In genomic region chr11:106669873-106670173, GRCm38 (mm10) we compare ENCODE assay signal across 9 mouse cellular contexts. TPM values are rescaled to one million over a fixed set of nuclear protein-coding genes. Genes with fewer than 3 reads are reported as not detected.
DNase-seq lines count a peak whose midpoint lies in the region; ATAC-seq and TF ChIP-seq lines count a peak whose summit lies in the region.
"Had no signal": no experiment of that assay in that cellular context is flagged by ENCODE, and none has a peak within 500 bp of the region (broad histone marks: within the 10 kb centered on the region; RNA-seq: fewer than 3 reads in every experiment).

No protein-coding gene starts in this region.

- no peaks in the 10 kb centered on the region for H3K36me3 ChIP-seq in limb, embryonic 12.5 days
- no peaks in the 10 kb centered on the region for H3K36me3 ChIP-seq in limb, embryonic 10.5 days
- H3K36me3 ChIP-seq in lung, embryonic 14.5 days (ENCODE audit: insufficient read depth): no peaks in the 10 kb centered on the region
- H3K36me3 ChIP-seq: stomach, embryonic 15.5 days had no signal

- H3K27me3 ChIP-seq in limb, embryonic 12.5 days: no peaks in the 10 kb centered on the region
- no peaks in the 10 kb centered on the region for H3K27me3 ChIP-seq in limb, embryonic 10.5 days (ENCODE audit: low read depth, poor library complexity, severe bottlenecking)
- no peaks in the 10 kb centered on the region for H3K27me3 ChIP-seq in lung, embryonic 14.5 days (ENCODE audit: insufficient read depth, low read length)
- H3K27me3 ChIP-seq: stomach, embryonic 15.5 days had no signal

- no peak for DNase-seq in limb, embryonic 10.5 days (ENCODE audit: low spot score)
- peak; percentile 20 for DNase-seq in lung, embryonic 14.5 days
- DNase-seq in thymus, postnatal 14 days: peak; percentile 79
- DNase-seq in layer of hippocampus, postnatal 10 days (ENCODE audit: low spot score in 2 of 2): no peak
- no peak for DNase-seq in Muller cell, postnatal 12 days (ENCODE audit: inconsistent ontology term)
- no peak for DNase-seq in left cerebral cortex, adult 2 months (ENCODE audit: extremely low spot score in 1 of 2, low spot score in 2 of 2)

- no peaks in the 10 kb centered on the region for H3K9me3 ChIP-seq in limb, embryonic 12.5 days
- H3K9me3 ChIP-seq in limb, embryonic 10.5 days (replicated peaks): no peaks in the 10 kb centered on the region
- H3K9me3 ChIP-seq in lung, embryonic 14.5 days (ENCODE audit: low read depth, low read length): no peaks in the 10 kb centered on the region
- H3K9me3 ChIP-seq: stomach, embryonic 15.5 days had no signal

- H3K9ac ChIP-seq in limb, embryonic 12.5 days (replicated peaks): 0 out of 2 replicates have a peak overlapping the region, but pooled peaks have one; percentile 18
- H3K9ac ChIP-seq in lung, embryonic 14.5 days: no peak overlapping the region
- H3K9ac ChIP-seq: stomach, embryonic 15.5 days had no signal

- H3K4me3 ChIP-seq in limb, embryonic 12.5 days (replicated peaks): no peak overlapping the region
- no peak overlapping the region for H3K4me3 ChIP-seq in limb, embryonic 10.5 days
- no peak overlapping the region for H3K4me3 ChIP-seq in lung, embryonic 14.5 days (ENCODE audit: low read depth, low read length)
- H3K4me3 ChIP-seq in left cerebral cortex, adult 2 months: no peak overlapping the region
- H3K4me3 ChIP-seq: stomach, embryonic 15.5 days had no signal

- WGBS in limb, embryonic 12.5 days: 20% methylated on average over 8 of the region's 9 CpGs
- WGBS in limb, embryonic 10.5 days: 18% methylated on average over 8 of the region's 9 CpGs
- 26% methylated on average over 9 of the region's 9 CpGs for WGBS in lung, embryonic 14.5 days

- intact Hi-C loops in left cerebral cortex, adult 2 months (cut with DNase I): no loop called here

- no peak for ATAC-seq in limb, embryonic 12.5 days (ENCODE audit: insufficient number of reproducible peaks, insufficient read depth, low FRiP score, low TSS enrichment, low read depth)
- peak; percentile 57 for ATAC-seq in common myeloid progenitor, adult 5-6 weeks (replicated peaks; ENCODE audit: low read depth, poor library complexity, severe bottlenecking)
- no peak for ATAC-seq in lung, embryonic 14.5 days (ENCODE audit: insufficient read depth)

- no peak overlapping the region for H3K4me2 ChIP-seq in limb, embryonic 12.5 days
- H3K4me2 ChIP-seq in lung, embryonic 14.5 days: no peak overlapping the region
- H3K4me2 ChIP-seq: stomach, embryonic 15.5 days had no signal

- TF ChIP-seq CTCF in lung, embryonic 14.5 days (IDR thresholded peaks at IDR 0.05; ENCODE audit: low read depth): no peak
- no peak for TF ChIP-seq CTCF in left cerebral cortex, adult 2 months (IDR thresholded peaks at IDR 0.05)

- no peak overlapping the region for H3K27ac ChIP-seq in limb, embryonic 12.5 days
- no peak overlapping the region for H3K27ac ChIP-seq in limb, embryonic 10.5 days
- H3K27ac ChIP-seq in lung, embryonic 14.5 days (ENCODE audit: low read depth): no peak overlapping the region
- H3K27ac ChIP-seq in left cerebral cortex, adult 2 months: no peak overlapping the region
- H3K27ac ChIP-seq: stomach, embryonic 15.5 days had no signal

- H3K4me1 ChIP-seq in limb, embryonic 12.5 days (replicated peaks): peaks cover 22% of the 10 kb centered on the region
- peaks cover 27% of the 10 kb centered on the region for H3K4me1 ChIP-seq in limb, embryonic 10.5 days
- peaks cover 5% of the 10 kb centered on the region for H3K4me1 ChIP-seq in lung, embryonic 14.5 days (ENCODE audit: insufficient read depth)

RNA-seq across cellular contexts. Expression of gene Tex2, which starts 56.6 kb away (rescaled TPM):
- 7.8 and 8.1 TPM in 2 replicates for polyA plus RNA-seq in limb, embryonic 12.5 days (2016; fragmentation: Nextera tagmentation; extraction: Ambion mirVana)
- polyA plus RNA-seq in limb, embryonic 10.5 days (2016; fragmentation: Nextera tagmentation; extraction: Ambion mirVana): 6.9 and 7.2 TPM in 2 replicates
- total RNA-seq in common myeloid progenitor, adult 5-6 weeks (2017): 44.1 and 54.8 TPM in 2 replicates
- 10.9 and 11.3 TPM in 2 replicates for polyA plus RNA-seq in lung, embryonic 14.5 days (2014; fragmentation: Nextera tagmentation; extraction: Ambion mirVana)
- total RNA-seq in layer of hippocampus, postnatal 10 days (2021): 10 to 100 TPM; 96.1 to 98.4 TPM
- 100 to 1,000 TPM; 114 to 118 TPM for total RNA-seq in left cerebral cortex, adult 2 months (2021)

Comparison
In these comparisons a context has a peak if more than half of its experiments do, and no peak if none do; other contexts are left out.
1. DNase-seq: peak in lung, embryonic 14.5 days (single experiment) and thymus, postnatal 14 days (single experiment); none in limb, embryonic 10.5 days (single experiment), layer of hippocampus, postnatal 10 days (0 of 2), Muller cell, postnatal 12 days (single experiment) and left cerebral cortex, adult 2 months (0 of 2).